Mouse (Mus musculus): ENCODE results near the gene Prim2. TPM values are rescaled to one million over a fixed set of nuclear protein-coding genes. Genes with fewer than 3 reads are reported as not detected.
"Not testable (repeated sequence)": the region's sequence is repeated elsewhere in the genome, so short reads cannot be mapped to it uniquely, and the experiment has no call there.

The Prim2 gene
- polyA plus RNA-seq, 1 experiment from 2014 or later: 39.1 TPM

DNA sequence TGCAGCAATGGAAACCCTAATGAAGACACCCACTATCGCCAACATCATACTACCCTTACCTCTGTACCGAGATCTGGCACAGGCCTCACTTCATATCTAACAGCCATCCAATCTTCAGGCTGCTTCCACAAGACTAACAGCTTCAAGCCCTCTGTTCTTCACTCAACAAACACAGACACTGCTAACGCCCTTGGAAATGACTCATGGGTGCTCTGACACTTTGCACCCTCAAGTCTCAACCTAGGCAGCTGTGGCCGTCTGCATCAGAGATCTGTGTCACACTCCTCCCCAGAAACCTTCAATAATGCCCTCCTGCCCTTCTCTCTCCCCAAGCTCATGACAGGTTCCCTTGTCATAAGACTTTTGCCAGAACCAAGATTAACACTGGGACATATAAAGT, 20.6 kb downstream of the Prim2 start:
- Histone ChIP-seq H3K27me3 (no peaks in the 10 kb centered on the region), H3K36me3 (peaks cover 49% of the 10 kb centered on the region), H3K4me1 (no peaks in the 10 kb centered on the region; the same call in 1 of the 2 replicates), H3K4me2 (no peak overlapping the region), H3K27ac (no peak overlapping the region), H3K9ac (no peak overlapping the region), H3K4me3 (replicated peaks) (no peak overlapping the region), H3K9me3 (replicated peaks) (no peaks in the 10 kb centered on the region)
- no peak for ATAC-seq (replicated peaks; ENCODE audit: low FRiP score)
- WGBS: 90% methylated on average over 4 of the region's 4 CpGs

DNA sequence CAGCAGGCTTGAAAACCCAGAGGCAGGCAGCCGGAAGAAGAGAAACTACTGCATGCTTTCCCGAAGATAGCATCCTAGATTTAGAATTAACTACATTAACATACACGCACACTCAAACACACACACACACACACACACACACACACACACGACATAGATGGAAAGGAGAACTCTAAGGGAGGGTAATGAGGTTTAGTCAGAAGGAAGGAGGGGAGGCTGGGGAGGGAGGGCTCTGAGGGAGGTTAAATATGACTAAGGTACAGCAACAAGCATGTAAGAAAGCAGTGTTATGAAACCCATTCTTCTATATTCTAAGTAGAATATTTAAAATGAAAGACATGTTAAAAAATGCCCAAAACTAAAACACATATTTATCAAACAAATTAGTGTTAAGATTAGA, 21.9 kb downstream of the Prim2 start:
- Histone ChIP-seq H3K4me3 (replicated peaks) (no peak overlapping the region), H3K9me3 (replicated peaks) (no peaks in the 10 kb centered on the region), H3K36me3 (peaks cover 50% of the 10 kb centered on the region), H3K4me2 (no peak overlapping the region), H3K27me3 (no peaks in the 10 kb centered on the region), H3K9ac (no peak overlapping the region), H3K4me1 (no peaks in the 10 kb centered on the region; the same call in 1 of the 2 replicates), H3K27ac (no peak overlapping the region)
- ATAC-seq (replicated peaks; ENCODE audit: low FRiP score): no peak
- WGBS: 70% methylated on average over 4 of the region's 4 CpGs

- Histone ChIP-seq H3K4me1 (no peaks in the 10 kb centered on the region; the same call in 1 of the 2 replicates), H3K27me3 (no peaks in the 10 kb centered on the region), H3K27ac (no peak overlapping the region), H3K9me3 (replicated peaks) (no peaks in the 10 kb centered on the region), H3K4me2 (no peak overlapping the region), H3K4me3 (replicated peaks) (no peak overlapping the region), H3K9ac (no peak overlapping the region), H3K36me3 (peaks cover 52% of the 10 kb centered on the region)
- 79% methylated on average over 4 of the region's 4 CpGs for WGBS
- no peak for ATAC-seq (replicated peaks; ENCODE audit: low FRiP score)
Observed at GRCm38 (mm10) chr1:33647173-33647572, 22.4 kb downstream of the Prim2 start.

GRCm38 (mm10) chr1:33645689-33646088, 23.9 kb downstream of the Prim2 start:
- Histone ChIP-seq H3K4me2 (no peak overlapping the region), H3K36me3 (peaks cover 51% of the 10 kb centered on the region), H3K27ac (peak overlapping the region; percentile 23; the same call in 1 of the 2 replicates), H3K4me3 (replicated peaks) (no peak overlapping the region), H3K4me1 (no peaks in the 10 kb centered on the region; the same call in 1 of the 2 replicates), H3K9ac (no peak overlapping the region), H3K27me3 (no peaks in the 10 kb centered on the region), H3K9me3 (replicated peaks) (no peaks in the 10 kb centered on the region)
- no peak; the same call in 1 of the 2 replicates for ATAC-seq (replicated peaks; ENCODE audit: low FRiP score)
- 79% methylated on average over 1 of the region's 1 CpGs for WGBS

DNA sequence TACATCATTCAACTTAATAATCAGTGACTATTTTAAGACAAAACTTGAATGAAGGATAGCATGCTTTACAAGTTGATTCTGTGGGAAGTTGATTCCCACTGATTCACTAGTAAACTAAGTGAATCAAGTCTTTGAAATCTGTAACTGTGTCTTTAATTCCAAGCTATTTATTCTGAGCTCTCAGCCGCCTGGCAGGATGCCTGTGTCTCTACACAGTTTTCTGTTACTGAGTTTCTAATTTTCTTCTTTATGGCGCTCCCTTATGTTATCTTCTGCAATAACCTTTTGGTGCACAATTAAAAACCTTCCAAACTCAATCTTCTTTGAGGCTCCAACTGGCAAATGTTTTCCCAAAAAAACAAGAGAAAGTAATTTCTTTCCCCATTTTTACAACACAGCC, 28.5 kb downstream of the Prim2 start:
- Histone ChIP-seq H3K4me3 (replicated peaks) (no peak overlapping the region), H3K9me3 (replicated peaks) (no peaks in the 10 kb centered on the region), H3K36me3 (peaks cover 46% of the 10 kb centered on the region), H3K27ac (no peak overlapping the region), H3K27me3 (no peaks in the 10 kb centered on the region), H3K4me2 (no peak overlapping the region), H3K9ac (no peak overlapping the region), H3K4me1 (no peaks in the 10 kb centered on the region; the same call in 1 of the 2 replicates)
- WGBS: 86% methylated on average over 2 of the region's 2 CpGs
- ATAC-seq (replicated peaks; ENCODE audit: low FRiP score): no peak

GRCm38 (mm10) chr1:33640089-33640488, 29.5 kb downstream of the Prim2 start:
- H3K9me3 ChIP-seq (replicated peaks): no peaks in the 10 kb centered on the region
- H3K27me3 ChIP-seq: no peaks in the 10 kb centered on the region
- no peaks in the 10 kb centered on the region for H3K4me1 ChIP-seq
- no peak overlapping the region for H3K4me3 ChIP-seq (replicated peaks)
- no peak overlapping the region for H3K4me2 ChIP-seq
- no peak overlapping the region for H3K27ac ChIP-seq
- H3K9ac ChIP-seq: no peak overlapping the region
- ATAC-seq (replicated peaks; ENCODE audit: low FRiP score): no peak
- 94% methylated on average over 5 of the region's 5 CpGs for WGBS
- peaks cover 46% of the 10 kb centered on the region for H3K36me3 ChIP-seq

- Histone ChIP-seq H3K4me3 (replicated peaks) (no peak overlapping the region), H3K9me3 (replicated peaks) (no peaks in the 10 kb centered on the region), H3K36me3 (peaks cover 41% of the 10 kb centered on the region), H3K27ac (no peak overlapping the region), H3K27me3 (no peaks in the 10 kb centered on the region), H3K4me1 (no peaks in the 10 kb centered on the region), H3K9ac (no peak overlapping the region), H3K4me2 (no peak overlapping the region)
- WGBS: 96% methylated on average over 7 of the region's 7 CpGs
- ATAC-seq (replicated peaks; ENCODE audit: low FRiP score): no peak
Observed at GRCm38 (mm10) chr1:33639234-33639633, 30.4 kb downstream of the Prim2 start.

DNA sequence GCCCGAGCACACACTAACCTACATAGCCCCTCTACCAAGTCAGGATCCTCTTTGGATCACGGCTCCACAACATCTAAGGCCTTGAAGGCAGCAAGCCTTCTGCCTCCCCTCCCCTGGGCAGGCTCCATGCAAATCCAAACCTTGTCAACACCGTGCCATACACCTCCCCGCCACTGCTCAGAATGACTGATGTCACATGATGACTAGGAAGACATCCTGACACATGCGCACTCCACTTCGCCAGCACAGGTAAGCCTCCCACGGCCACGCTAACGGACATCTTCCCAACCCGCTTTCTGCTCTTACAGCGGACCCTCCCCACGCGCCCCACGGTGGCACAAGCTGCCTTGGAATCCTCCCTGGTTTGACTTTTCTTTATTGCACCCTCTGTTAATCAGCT, 31.8 kb downstream of the Prim2 start:
- Histone ChIP-seq H3K4me2 (no peak overlapping the region), H3K27ac (no peak overlapping the region), H3K4me3 (replicated peaks) (no peak overlapping the region), H3K36me3 (peaks cover 49% of the 10 kb centered on the region), H3K4me1 (no peaks in the 10 kb centered on the region), H3K27me3 (no peaks in the 10 kb centered on the region), H3K9me3 (replicated peaks) (no peaks in the 10 kb centered on the region), H3K9ac (no peak overlapping the region)
- no peak for ATAC-seq (replicated peaks; ENCODE audit: low FRiP score)
- WGBS: 93% methylated on average over 14 of the region's 14 CpGs

DNA sequence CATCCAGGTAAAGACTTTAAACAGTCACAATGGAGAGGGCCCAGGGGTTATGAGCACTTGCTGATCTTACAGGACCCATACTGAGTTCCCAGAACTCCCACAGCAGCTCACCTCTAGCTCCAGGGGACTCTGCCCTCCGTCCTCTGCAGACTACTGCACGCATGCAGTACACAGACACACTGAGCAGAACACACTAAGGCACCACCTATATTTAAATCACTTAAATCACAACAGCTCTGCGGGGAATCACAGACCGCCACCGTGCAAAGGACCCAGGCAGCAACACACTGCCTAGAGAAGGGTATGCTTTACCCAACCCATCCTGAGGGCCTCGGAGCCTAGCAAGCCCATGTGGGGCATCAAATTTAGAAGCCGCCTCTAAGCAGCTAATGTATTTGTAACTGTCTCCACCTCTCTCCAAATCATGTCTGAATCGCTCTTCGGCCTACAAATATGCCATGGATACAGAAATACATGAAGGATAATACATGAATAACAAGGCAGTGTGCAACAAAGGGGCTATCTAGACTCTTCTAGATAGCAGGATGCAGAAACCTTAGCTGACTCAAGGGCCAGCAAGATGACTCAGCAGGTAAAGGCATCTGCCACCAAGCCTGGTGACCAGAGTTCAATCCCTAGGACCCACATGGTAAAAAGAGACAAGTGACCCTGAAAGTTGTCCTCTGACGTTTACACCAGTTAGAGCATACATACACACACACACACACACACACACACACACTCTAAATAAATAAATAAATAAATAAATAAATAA, 33.0 kb downstream of the Prim2 start:
- Histone ChIP-seq H3K27ac (no peak overlapping the region), H3K9me3 (replicated peaks) (no peaks in the 10 kb centered on the region), H3K4me2 (no peak overlapping the region), H3K9ac (no peak overlapping the region), H3K4me1 (no peaks in the 10 kb centered on the region), H3K27me3 (no peaks in the 10 kb centered on the region), H3K4me3 (replicated peaks) (no peak overlapping the region), H3K36me3 (peaks cover 39% of the 10 kb centered on the region)
- ATAC-seq (replicated peaks; ENCODE audit: low FRiP score): no peak
- 93% methylated on average over 10 of the region's 10 CpGs for WGBS

DNA sequence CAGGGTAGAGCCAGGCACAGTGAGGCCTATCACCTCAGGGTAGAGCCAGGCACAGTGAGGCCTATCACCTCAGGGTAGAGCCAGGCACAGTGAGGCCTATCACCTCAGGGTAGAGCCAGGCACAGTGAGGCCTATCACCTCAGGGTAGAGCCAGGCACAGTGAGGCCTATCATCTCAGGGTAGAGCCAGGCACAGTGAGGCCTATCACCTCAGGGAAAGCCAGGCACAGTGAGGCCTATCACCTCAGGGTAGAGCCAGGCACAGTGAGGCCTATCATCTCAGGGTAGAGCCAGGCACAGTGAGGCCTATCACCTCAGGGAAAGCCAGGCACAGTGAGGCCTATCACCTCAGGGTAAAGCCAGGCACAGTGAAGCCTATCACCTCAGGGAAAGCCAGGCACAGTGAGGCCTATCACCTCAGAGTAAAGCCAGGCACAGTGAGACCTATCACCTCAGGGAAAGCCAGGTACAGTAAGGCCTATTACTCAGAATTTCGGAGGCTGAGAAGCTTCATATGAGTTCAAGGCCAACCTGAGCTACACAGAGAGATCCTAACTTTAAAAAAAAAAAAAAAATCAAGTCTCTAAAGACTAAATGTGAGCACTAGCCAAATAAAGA, 38.5 kb downstream of the Prim2 start:
- H3K4me1 ChIP-seq; H3K4me2 ChIP-seq; H3K27ac ChIP-seq; H3K9me3 ChIP-seq (replicated peaks); H3K27me3 ChIP-seq; H3K4me3 ChIP-seq (replicated peaks); H3K9ac ChIP-seq; ATAC-seq (replicated peaks; ENCODE audit: low FRiP score): not testable (repeated sequence)
- WGBS: 94% methylated on average over 1 of the region's 1 CpGs
- H3K36me3 ChIP-seq: peaks cover 47% of the 10 kb centered on the region

- 81% methylated on average over 6 of the region's 6 CpGs for WGBS
- Histone ChIP-seq H3K27ac (no peak overlapping the region), H3K9me3 (replicated peaks) (no peaks in the 10 kb centered on the region), H3K36me3 (peaks cover 42% of the 10 kb centered on the region), H3K4me3 (replicated peaks) (no peak overlapping the region), H3K4me1 (no peaks in the 10 kb centered on the region), H3K27me3 (no peaks in the 10 kb centered on the region), H3K9ac (no peak overlapping the region), H3K4me2 (no peak overlapping the region)
- no peak for ATAC-seq (replicated peaks; ENCODE audit: low FRiP score)
Observed at GRCm38 (mm10) chr1:33627803-33628202, 41.8 kb downstream of the Prim2 start.

DNA sequence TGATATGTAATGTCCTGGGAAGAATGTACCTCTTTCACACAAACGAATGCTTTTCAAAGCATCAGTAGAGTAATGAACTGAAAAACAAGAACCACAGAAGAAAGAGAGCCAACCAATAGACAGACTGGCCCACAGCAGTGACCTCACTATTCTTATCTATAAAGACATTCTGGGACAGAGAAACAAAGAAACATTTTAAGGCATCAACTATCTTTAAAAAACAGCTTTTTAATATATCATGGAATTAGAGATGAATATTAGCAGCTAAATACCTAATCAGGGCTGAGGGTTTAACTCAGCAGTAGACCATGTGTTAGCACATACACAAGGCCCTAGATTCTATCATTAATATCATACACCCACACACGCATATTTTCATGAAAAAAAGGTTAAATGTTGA, 42.5 kb downstream of the Prim2 start:
- H3K4me2 ChIP-seq: no peak overlapping the region
- no peaks in the 10 kb centered on the region for H3K27me3 ChIP-seq
- H3K4me1 ChIP-seq: no peaks in the 10 kb centered on the region
- H3K9ac ChIP-seq: no peak overlapping the region
- peaks cover 42% of the 10 kb centered on the region for H3K36me3 ChIP-seq
- no peaks in the 10 kb centered on the region for H3K9me3 ChIP-seq (replicated peaks)
- H3K4me3 ChIP-seq (replicated peaks): no peak overlapping the region
- no peak for ATAC-seq (replicated peaks; ENCODE audit: low FRiP score)
- 90% methylated on average over 2 of the region's 2 CpGs for WGBS
- H3K27ac ChIP-seq: no peak overlapping the region
